Mouse (Mus musculus): ENCODE measurements around the gene Pced1b. TPM values are rescaled to one million over a fixed set of nuclear protein-coding genes. Genes with fewer than 3 reads are reported as not detected.
A peak's percentile ranks its signal among the peaks of the same experiment; 100 is the strongest.

Gene Pced1b
- polyA plus RNA-seq, 1 experiment, result 38.2 TPM

DNA sequence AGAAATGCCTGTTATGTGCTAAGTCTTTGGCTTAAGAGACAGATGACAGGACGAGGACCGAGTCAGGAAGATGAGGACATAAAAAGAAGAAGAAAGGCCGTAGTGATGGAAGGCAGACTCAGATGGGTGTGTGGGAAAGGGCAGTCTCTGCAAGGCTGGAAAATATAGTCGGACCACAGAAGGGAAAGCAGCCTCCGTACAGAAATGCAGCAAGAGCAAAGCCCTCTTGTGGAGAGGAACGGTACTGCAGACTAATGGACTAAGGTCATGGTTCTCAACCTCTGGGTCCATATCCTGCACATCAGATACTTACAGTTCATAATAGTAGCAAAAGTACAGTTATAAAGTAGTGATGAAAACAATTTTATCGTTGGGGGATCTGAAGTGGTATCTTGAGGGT lies 11.7 kb upstream of the Pced1b start:
- Histone ChIP-seq H3K4me1 (ENCODE audit: control insufficient read depth, insufficient read depth, low read length) (no peaks in the 10 kb centered on the region), H3K27me3 (ENCODE audit: control insufficient read depth, insufficient read depth, low read length, poor library complexity, severe bottlenecking) (no peaks in the 10 kb centered on the region), H3K4me3 (ENCODE audit: low read depth, low read length) (no peak overlapping the region), H3K9ac (ENCODE audit: low read depth, poor library complexity, severe bottlenecking) (no peak overlapping the region), H3K36me3 (ENCODE audit: control insufficient read depth, insufficient read depth, low read length, poor library complexity, severe bottlenecking) (no peaks in the 10 kb centered on the region), H3K27ac (ENCODE audit: insufficient read depth, low read length) (no peak overlapping the region), H3K9me3 (replicated peaks; ENCODE audit: control insufficient read depth, insufficient read depth, low read length, poor library complexity, severe bottlenecking) (peaks cover 3% of the 10 kb centered on the region; the same call in 1 of the 2 replicates)
- TF ChIP-seq CTCF (IDR thresholded peaks at IDR 0.05; ENCODE audit: low read depth, low read length), result peak; percentile 49
- TF ChIP-seq EP300 (IDR thresholded peaks at IDR 0.05; ENCODE audit: insufficient read depth, low read depth, low read length), result no peak
- no peak for TF ChIP-seq POLR2A (IDR thresholded peaks at IDR 0.05; ENCODE audit: insufficient read depth, low read length)

DNA sequence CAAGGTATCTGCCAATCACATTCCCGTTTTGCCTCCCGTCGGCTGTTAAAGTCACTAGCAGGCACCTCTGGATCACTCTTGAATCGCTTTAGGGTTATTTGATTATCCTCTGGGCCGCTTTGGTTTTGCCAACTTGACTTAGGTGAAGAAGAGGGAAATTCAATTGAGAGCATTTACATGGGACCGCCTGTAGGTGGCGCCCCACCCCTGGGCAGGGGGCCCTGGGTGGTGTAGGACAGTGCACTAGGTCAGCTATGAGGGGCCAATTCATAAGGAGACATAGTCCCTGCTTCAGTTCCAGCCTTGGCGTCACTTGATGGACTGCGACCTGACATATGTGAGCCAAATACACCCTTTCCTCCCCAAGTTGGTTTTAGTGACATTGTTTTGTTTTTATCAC lies 10.0 kb upstream of the Pced1b start:
- no peak overlapping the region for H3K27ac ChIP-seq (ENCODE audit: insufficient read depth, low read length)
- TF ChIP-seq CTCF (IDR thresholded peaks at IDR 0.05; ENCODE audit: low read depth, low read length), result peak; percentile 89
- no peak for TF ChIP-seq POLR2A (IDR thresholded peaks at IDR 0.05; ENCODE audit: insufficient read depth, low read length)
- no peak for TF ChIP-seq EP300 (IDR thresholded peaks at IDR 0.05; ENCODE audit: insufficient read depth, low read depth, low read length)
- peaks cover 3% of the 10 kb centered on the region; the same call in 1 of the 2 replicates for H3K9me3 ChIP-seq (replicated peaks; ENCODE audit: control insufficient read depth, insufficient read depth, low read length, poor library complexity, severe bottlenecking)
- H3K4me3 ChIP-seq (ENCODE audit: low read depth, low read length), result no peak overlapping the region
- no peaks in the 10 kb centered on the region for H3K4me1 ChIP-seq (ENCODE audit: control insufficient read depth, insufficient read depth, low read length)
- no peaks in the 10 kb centered on the region for H3K27me3 ChIP-seq (ENCODE audit: control insufficient read depth, insufficient read depth, low read length, poor library complexity, severe bottlenecking)
- H3K36me3 ChIP-seq (ENCODE audit: control insufficient read depth, insufficient read depth, low read length, poor library complexity, severe bottlenecking), result no peaks in the 10 kb centered on the region
- no peak overlapping the region for H3K9ac ChIP-seq (ENCODE audit: low read depth, poor library complexity, severe bottlenecking)

- TF ChIP-seq CTCF (IDR thresholded peaks at IDR 0.05; ENCODE audit: low read depth, low read length) (no peak), POLR2A (IDR thresholded peaks at IDR 0.05; ENCODE audit: insufficient read depth, low read length) (no peak)
- no peak overlapping the region for H3K4me3 ChIP-seq (ENCODE audit: low read depth, low read length)
- H3K9ac ChIP-seq (ENCODE audit: low read depth, poor library complexity, severe bottlenecking), result no peak overlapping the region
- no peaks in the 10 kb centered on the region for H3K9me3 ChIP-seq (replicated peaks; ENCODE audit: control insufficient read depth, insufficient read depth, low read length, poor library complexity, severe bottlenecking)
- no peaks in the 10 kb centered on the region for H3K36me3 ChIP-seq (ENCODE audit: control insufficient read depth, insufficient read depth, low read length, poor library complexity, severe bottlenecking)
- H3K27me3 ChIP-seq (ENCODE audit: control insufficient read depth, insufficient read depth, low read length, poor library complexity, severe bottlenecking), result no peaks in the 10 kb centered on the region
- H3K4me1 ChIP-seq (ENCODE audit: control insufficient read depth, insufficient read depth, low read length), result no peaks in the 10 kb centered on the region
- no peak overlapping the region for H3K27ac ChIP-seq (ENCODE audit: insufficient read depth, low read length)
Observed at GRCm38 (mm10) chr15:97245392-97245791, 1.5 kb upstream of the Pced1b start.

GRCm38 (mm10) chr15:97246256-97246655 lies 651 bp upstream of the Pced1b start:
- no peak overlapping the region for H3K9ac ChIP-seq (ENCODE audit: low read depth, poor library complexity, severe bottlenecking)
- no peak for TF ChIP-seq EP300 (IDR thresholded peaks at IDR 0.05; ENCODE audit: insufficient read depth, low read depth, low read length)
- TF ChIP-seq POLR2A (IDR thresholded peaks at IDR 0.05; ENCODE audit: insufficient read depth, low read length), result no peak
- TF ChIP-seq CTCF (IDR thresholded peaks at IDR 0.05; ENCODE audit: low read depth, low read length), result no peak

GRCm38 (mm10) chr15:97247791-97248161 lies 869 bp downstream of the Pced1b start:
- no peaks in the 10 kb centered on the region for H3K36me3 ChIP-seq (ENCODE audit: control insufficient read depth, insufficient read depth, low read length, poor library complexity, severe bottlenecking)
- no peak for TF ChIP-seq POLR2A (IDR thresholded peaks at IDR 0.05; ENCODE audit: insufficient read depth, low read length)
- no peak for TF ChIP-seq CTCF (IDR thresholded peaks at IDR 0.05; ENCODE audit: low read depth, low read length)
- no peak for TF ChIP-seq EP300 (IDR thresholded peaks at IDR 0.05; ENCODE audit: insufficient read depth, low read depth, low read length)
- H3K27me3 ChIP-seq (ENCODE audit: control insufficient read depth, insufficient read depth, low read length, poor library complexity, severe bottlenecking), result no peaks in the 10 kb centered on the region
- peak overlapping the region; percentile 94 for H3K9ac ChIP-seq (ENCODE audit: low read depth, poor library complexity, severe bottlenecking)
- no peaks in the 10 kb centered on the region for H3K4me1 ChIP-seq (ENCODE audit: control insufficient read depth, insufficient read depth, low read length)
- no peak overlapping the region for H3K27ac ChIP-seq (ENCODE audit: insufficient read depth, low read length)
- H3K4me3 ChIP-seq (ENCODE audit: low read depth, low read length), result peak overlapping the region; percentile 51
- no peaks in the 10 kb centered on the region for H3K9me3 ChIP-seq (replicated peaks; ENCODE audit: control insufficient read depth, insufficient read depth, low read length, poor library complexity, severe bottlenecking)

More at GRCm38 (mm10) chr15:97246256-97246655, 651 bp upstream of the Pced1b start:
- H3K27ac ChIP-seq (ENCODE audit: insufficient read depth, low read length), result no peak overlapping the region
- no peak overlapping the region for H3K4me3 ChIP-seq (ENCODE audit: low read depth, low read length)
- no peaks in the 10 kb centered on the region for H3K4me1 ChIP-seq (ENCODE audit: control insufficient read depth, insufficient read depth, low read length)
- H3K36me3 ChIP-seq (ENCODE audit: control insufficient read depth, insufficient read depth, low read length, poor library complexity, severe bottlenecking), result no peaks in the 10 kb centered on the region
- no peaks in the 10 kb centered on the region for H3K9me3 ChIP-seq (replicated peaks; ENCODE audit: control insufficient read depth, insufficient read depth, low read length, poor library complexity, severe bottlenecking)
- no peaks in the 10 kb centered on the region for H3K27me3 ChIP-seq (ENCODE audit: control insufficient read depth, insufficient read depth, low read length, poor library complexity, severe bottlenecking)

DNA sequence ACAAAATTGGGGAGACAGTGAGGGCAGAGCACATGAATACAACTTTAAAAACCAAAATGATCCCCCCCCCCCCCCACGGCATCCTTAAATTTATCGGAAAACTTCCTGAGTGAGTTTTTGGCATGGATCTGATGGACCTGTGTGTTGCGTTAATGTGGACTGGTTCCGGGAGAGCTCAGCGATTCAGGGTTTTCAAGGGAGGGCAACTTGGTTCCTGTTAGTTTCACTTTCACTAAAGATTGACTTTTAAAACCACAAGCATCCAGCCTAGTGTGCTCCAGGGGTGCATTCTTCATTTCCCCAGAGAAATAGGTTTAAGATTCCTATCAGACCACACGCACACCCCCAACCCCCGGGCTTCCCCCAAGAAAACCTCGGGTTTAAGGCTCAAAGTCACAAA lies 1.4 kb downstream of the Pced1b start:
- no peaks in the 10 kb centered on the region for H3K9me3 ChIP-seq (replicated peaks; ENCODE audit: control insufficient read depth, insufficient read depth, low read length, poor library complexity, severe bottlenecking)
- H3K9ac ChIP-seq (ENCODE audit: low read depth, poor library complexity, severe bottlenecking), result peak overlapping the region; percentile 94; the same call in 1 of the 2 replicates
- TF ChIP-seq POLR2A (IDR thresholded peaks at IDR 0.05; ENCODE audit: insufficient read depth, low read length) (no peak), CTCF (IDR thresholded peaks at IDR 0.05; ENCODE audit: low read depth, low read length) (no peak), EP300 (IDR thresholded peaks at IDR 0.05; ENCODE audit: insufficient read depth, low read depth, low read length) (no peak)
- no peak overlapping the region for H3K27ac ChIP-seq (ENCODE audit: insufficient read depth, low read length)
- H3K4me3 ChIP-seq (ENCODE audit: low read depth, low read length), result no peak overlapping the region
- no peaks in the 10 kb centered on the region for H3K4me1 ChIP-seq (ENCODE audit: control insufficient read depth, insufficient read depth, low read length)
- no peaks in the 10 kb centered on the region for H3K27me3 ChIP-seq (ENCODE audit: control insufficient read depth, insufficient read depth, low read length, poor library complexity, severe bottlenecking)
- no peaks in the 10 kb centered on the region for H3K36me3 ChIP-seq (ENCODE audit: control insufficient read depth, insufficient read depth, low read length, poor library complexity, severe bottlenecking)
